Mouse (Mus musculus) brown adipose tissue, adult 24 weeks (tissue): Measurements from ENCODE around the gene Grk1. TPM values are rescaled to one million over a fixed set of nuclear protein-coding genes. Genes with fewer than 3 reads are reported as not detected.

Experiments used
- H3K27ac ChIP-seq: fragments of 200-500 bp; replicated peaks from 2 replicates; pipeline ENCODE4 v1.5.1; 2012; ENCODE audit warnings: low read depth, mild to moderate bottlenecking, low read length
- H3K4me1 ChIP-seq: fragments of 200-500 bp; 2 replicates; pipeline ENCODE4 v1.6.1; 2012; ENCODE audit warnings: low read length, mixed read lengths; ENCODE audit not compliant: control insufficient read depth, insufficient read depth, insufficient read length
- H3K4me3 ChIP-seq: fragments of 200-500 bp; 2 replicates; pipeline ENCODE4 v1.5.1; 2012; ENCODE audit warnings: low read depth, mild to moderate bottlenecking, low read length, moderate library complexity; ENCODE audit not compliant: insufficient read depth
- polyA plus RNA-seq: library from polyadenylated mRNA; stranded (reverse); fragments of >200 nt; gene quantifications from 2 replicates; pipeline ENCODE4 v1.2.4, GENCODE M21; 2012; ENCODE audit not compliant: missing spikeins, insufficient read depth, insufficient read length

Grk1 gene
- not detected in 2 replicates for polyA plus RNA-seq

GRCm38 (mm10) chr8:13404666-13405131, at the start of gene Grk1:
Gene Grk1 (plus strand): TSS chr8:13405081.
- Histone ChIP-seq H3K27ac (no peak within 1 kb of the TSS), H3K4me1 (no peaks in the 10 kb centered on the region), H3K4me3 (no peak within 1 kb of the TSS)

GRCm38 (mm10) chr8:13356221-13356620, 48.7 kb upstream of the Grk1 start:
- Histone ChIP-seq H3K4me1 (0 out of 2 replicates have a peak, but pooled peaks cover 2% of the 10 kb centered on the region), H3K27ac (no peak overlapping the region), H3K4me3 (no peak overlapping the region)

GRCm38 (mm10) chr8:13356681-13357080, 48.2 kb upstream of the Grk1 start:
- H3K4me1 ChIP-seq = 0 out of 2 replicates have a peak, but pooled peaks cover 2% of the 10 kb centered on the region
- no peak overlapping the region for H3K27ac ChIP-seq
- H3K4me3 ChIP-seq = no peak overlapping the region

- no peak overlapping the region for H3K4me3 ChIP-seq
- no peaks in the 10 kb centered on the region for H3K4me1 ChIP-seq
- no peak overlapping the region for H3K27ac ChIP-seq
Measured at GRCm38 (mm10) chr8:13360213-13360612, 44.7 kb upstream of the Grk1 start.

- H3K27ac ChIP-seq = no peak overlapping the region
Measured at GRCm38 (mm10) chr8:13361865-13362264, 43.0 kb upstream of the Grk1 start.

GRCm38 (mm10) chr8:13373151-13373662, 31.7 kb upstream of the Grk1 start:
- Histone ChIP-seq H3K27ac (no peak overlapping the region), H3K4me3 (no peak overlapping the region), H3K4me1 (no peaks in the 10 kb centered on the region)

More at GRCm38 (mm10) chr8:13361865-13362264, 43.0 kb upstream of the Grk1 start:
- no peak overlapping the region for H3K4me3 ChIP-seq
- no peaks in the 10 kb centered on the region for H3K4me1 ChIP-seq

- Histone ChIP-seq H3K4me3 (no peak overlapping the region), H3K27ac (no peak overlapping the region), H3K4me1 (no peaks in the 10 kb centered on the region)
Measured at GRCm38 (mm10) chr8:13381630-13382029, 23.3 kb upstream of the Grk1 start.

- H3K4me1 ChIP-seq = no peaks in the 10 kb centered on the region
- H3K27ac ChIP-seq = no peak overlapping the region
- H3K4me3 ChIP-seq = no peak overlapping the region
Measured at GRCm38 (mm10) chr8:13382536-13382935, 22.3 kb upstream of the Grk1 start.

GRCm38 (mm10) chr8:13382999-13383398, 21.9 kb upstream of the Grk1 start:
- H3K4me1 ChIP-seq = no peaks in the 10 kb centered on the region
- H3K4me3 ChIP-seq = no peak overlapping the region
- no peak overlapping the region for H3K27ac ChIP-seq

- Histone ChIP-seq H3K27ac (no peak overlapping the region), H3K4me3 (no peak overlapping the region)
Measured at GRCm38 (mm10) chr8:13386366-13386765, 18.5 kb upstream of the Grk1 start.

GRCm38 (mm10) chr8:13387728-13388127, 17.2 kb upstream of the Grk1 start:
- Histone ChIP-seq H3K27ac (no peak overlapping the region), H3K4me1 (no peaks in the 10 kb centered on the region)

More at GRCm38 (mm10) chr8:13386366-13386765, 18.5 kb upstream of the Grk1 start:
- no peaks in the 10 kb centered on the region for H3K4me1 ChIP-seq

GRCm38 (mm10) chr8:13388744-13389143, 16.1 kb upstream of the Grk1 start:
- no peak overlapping the region for H3K4me3 ChIP-seq
- H3K27ac ChIP-seq = no peak overlapping the region
- no peaks in the 10 kb centered on the region for H3K4me1 ChIP-seq

More at GRCm38 (mm10) chr8:13387728-13388127, 17.2 kb upstream of the Grk1 start:
- no peak overlapping the region for H3K4me3 ChIP-seq

- Histone ChIP-seq H3K27ac (no peak overlapping the region), H3K4me1 (peaks cover 2% of the 10 kb centered on the region; the same call in 1 of the 2 replicates), H3K4me3 (no peak overlapping the region)
Measured at GRCm38 (mm10) chr8:13393869-13394268, 11.0 kb upstream of the Grk1 start.

GRCm38 (mm10) chr8:13396725-13397124, 8.2 kb upstream of the Grk1 start, which contains the start of gene Atp4b:
Gene Atp4b (minus strand): TSS chr8:13396825.
- Histone ChIP-seq H3K27ac (no peak within 1 kb of the TSS), H3K4me1 (peaks cover 2% of the 10 kb centered on the region; the same call in 1 of the 2 replicates), H3K4me3 (no peak within 1 kb of the TSS)

- no peak overlapping the region for H3K4me3 ChIP-seq
- H3K4me1 ChIP-seq = no peaks in the 10 kb centered on the region
- no peak overlapping the region for H3K27ac ChIP-seq
Measured at GRCm38 (mm10) chr8:13403517-13403916, 1.4 kb upstream of the Grk1 start.

- no peak overlapping the region for H3K27ac ChIP-seq
- H3K4me3 ChIP-seq = no peak overlapping the region
- no peaks in the 10 kb centered on the region for H3K4me1 ChIP-seq
Measured at GRCm38 (mm10) chr8:13406011-13406410, 1.1 kb downstream of the Grk1 start.
